Mouse (Mus musculus): Measurements from ENCODE around the gene Tmem125.
A peak's percentile ranks its signal among the peaks of the same experiment; 100 is the strongest.
"Not testable (repeated sequence)": the region's sequence is repeated elsewhere in the genome, so short reads cannot be mapped to it uniquely, and the experiment has no call there.

Gene Tmem125

GRCm38 (mm10) chr4:118537801-118538200 lies 6.0 kb downstream of the Tmem125 start:
- no peak for DNase-seq (ENCODE audit: low spot score in 2 of 2)

DNA sequence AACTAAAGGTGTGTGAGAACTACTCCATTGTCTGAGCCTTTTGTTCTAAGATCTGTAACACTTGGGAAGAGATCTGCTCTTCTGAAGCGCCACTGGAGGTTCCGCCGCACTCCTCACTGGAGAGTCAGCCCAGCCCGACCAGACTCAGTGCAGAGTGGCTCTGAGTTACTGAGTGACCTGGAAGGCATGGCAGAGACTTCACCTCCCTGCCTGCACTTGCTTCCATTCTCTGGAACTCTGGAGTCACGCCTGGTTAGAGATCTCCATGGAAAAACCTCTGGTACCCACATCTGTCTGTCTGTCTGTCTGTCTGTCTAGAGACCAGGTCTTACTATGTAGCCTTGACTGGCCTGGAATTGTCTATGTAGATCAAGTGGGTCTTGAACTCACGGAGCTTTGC lies 8.2 kb downstream of the Tmem125 start:
- DNase-seq (ENCODE audit: low spot score in 2 of 2), result no peak

GRCm38 (mm10) chr4:118533605-118534004 lies 10.2 kb downstream of the Tmem125 start:
- DNase-seq (ENCODE audit: low spot score in 2 of 2), result no peak

DNA sequence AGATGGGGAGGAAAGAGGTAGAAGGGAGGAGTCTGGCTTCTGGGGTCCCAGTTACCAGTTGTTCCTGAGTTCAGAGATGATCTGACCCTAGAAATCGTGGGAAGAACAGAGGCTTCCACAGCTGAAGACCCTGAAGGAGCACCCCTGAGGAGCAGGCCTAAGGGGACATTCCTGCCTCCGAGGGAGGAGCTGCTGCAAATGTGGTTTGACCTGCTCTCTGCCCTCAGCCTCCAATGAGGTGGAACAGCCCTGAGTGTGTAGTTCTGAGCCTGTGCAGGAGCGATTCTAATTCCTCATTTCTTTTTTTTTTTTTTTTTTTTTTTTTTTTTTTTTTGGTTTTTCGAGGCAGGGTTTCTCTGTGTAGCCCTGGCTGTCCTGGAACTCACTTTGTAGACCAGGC lies 10.7 kb downstream of the Tmem125 start:
- DNase-seq (ENCODE audit: low spot score in 2 of 2), result no peak

GRCm38 (mm10) chr4:118532663-118533062 lies 11.2 kb downstream of the Tmem125 start:
- no peak for DNase-seq (ENCODE audit: low spot score in 2 of 2)

- no peak for DNase-seq (ENCODE audit: low spot score in 2 of 2)
Measured at GRCm38 (mm10) chr4:118527720-118528119, 16.1 kb downstream of the Tmem125 start.

GRCm38 (mm10) chr4:118527335-118527681 lies 16.5 kb downstream of the Tmem125 start:
- DNase-seq (ENCODE audit: low spot score in 2 of 2), result no peak

- DNase-seq (ENCODE audit: low spot score in 2 of 2), result no peak
Measured at GRCm38 (mm10) chr4:118526408-118527334, 17.2 kb downstream of the Tmem125 start, which contains the start of gene 2610528J11Rik. Gene 2610528J11Rik, plus strand, starts transcription at chr4:118526999.

DNA sequence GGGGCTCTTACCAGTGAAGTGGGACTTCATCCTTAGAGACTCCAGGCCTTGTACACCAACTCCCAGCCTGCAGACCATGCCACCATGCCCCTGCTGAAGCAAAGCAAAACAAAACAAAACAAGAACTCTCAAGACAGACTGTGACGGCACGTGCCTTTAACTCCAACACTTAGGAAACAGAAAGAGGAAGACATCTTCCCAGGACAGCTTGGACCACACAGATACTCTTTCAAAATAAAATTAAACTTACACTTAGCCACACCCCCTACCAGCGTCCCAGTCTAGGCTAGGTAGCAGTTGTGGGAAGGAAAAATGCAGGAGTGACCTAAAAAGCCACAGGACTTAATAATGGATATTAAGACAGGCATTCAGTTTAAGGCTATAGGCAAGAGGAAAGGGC lies 18.1 kb downstream of the Tmem125 start:
- DNase-seq (ENCODE audit: low spot score in 2 of 2), result no peak

DNA sequence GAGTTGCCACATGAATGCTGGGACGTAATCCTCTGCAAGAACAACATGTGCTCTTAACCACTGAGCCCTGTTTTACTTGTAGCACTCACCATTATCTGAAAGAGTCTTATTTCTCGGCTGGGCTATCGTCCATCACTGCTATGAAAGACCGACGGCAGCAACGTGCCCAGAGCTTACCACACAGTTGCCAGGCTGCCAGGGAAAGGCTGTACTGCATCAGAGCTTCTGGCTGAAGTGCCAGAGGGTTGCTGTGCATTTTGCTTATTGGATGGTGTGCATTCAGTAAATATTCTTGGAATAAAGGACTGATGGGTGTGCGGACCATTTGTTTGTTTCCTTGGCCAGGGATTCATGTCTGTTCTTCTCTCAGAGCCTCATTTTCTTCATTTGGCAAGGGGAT lies 19.9 kb downstream of the Tmem125 start:
- DNase-seq (ENCODE audit: low spot score in 2 of 2), result no peak

DNA sequence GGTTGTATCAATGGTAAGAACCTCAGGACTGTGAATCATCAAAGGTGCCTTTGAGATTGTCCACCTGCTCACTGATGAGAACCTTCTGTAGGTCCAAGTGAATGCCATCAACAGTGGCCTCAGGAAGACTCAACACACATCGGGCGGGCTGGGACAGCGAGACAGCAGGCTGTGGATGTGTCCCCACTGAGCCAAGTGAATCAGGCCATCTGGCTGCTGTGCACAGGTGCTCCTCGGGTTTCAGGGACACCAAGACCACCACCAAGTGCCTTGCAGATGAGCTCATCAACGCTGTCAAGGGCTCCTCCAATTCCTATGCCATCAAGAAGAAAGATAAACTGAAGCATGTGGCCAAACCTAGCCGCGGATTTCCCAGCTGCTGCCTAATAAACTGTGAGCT lies 21.6 kb downstream of the Tmem125 start:
- DNase-seq (ENCODE audit: low spot score in 2 of 2), result no peak

GRCm38 (mm10) chr4:118518208-118518607 lies 25.6 kb downstream of the Tmem125 start:
- DNase-seq (ENCODE audit: low spot score in 2 of 2), result no peak

- DNase-seq (ENCODE audit: low spot score in 2 of 2), result no peak
Measured at GRCm38 (mm10) chr4:118517497-118518146, 26.2 kb downstream of the Tmem125 start.

GRCm38 (mm10) chr4:118516699-118517496 lies 26.9 kb downstream of the Tmem125 start:
- no peak for DNase-seq (ENCODE audit: low spot score in 2 of 2)

DNA sequence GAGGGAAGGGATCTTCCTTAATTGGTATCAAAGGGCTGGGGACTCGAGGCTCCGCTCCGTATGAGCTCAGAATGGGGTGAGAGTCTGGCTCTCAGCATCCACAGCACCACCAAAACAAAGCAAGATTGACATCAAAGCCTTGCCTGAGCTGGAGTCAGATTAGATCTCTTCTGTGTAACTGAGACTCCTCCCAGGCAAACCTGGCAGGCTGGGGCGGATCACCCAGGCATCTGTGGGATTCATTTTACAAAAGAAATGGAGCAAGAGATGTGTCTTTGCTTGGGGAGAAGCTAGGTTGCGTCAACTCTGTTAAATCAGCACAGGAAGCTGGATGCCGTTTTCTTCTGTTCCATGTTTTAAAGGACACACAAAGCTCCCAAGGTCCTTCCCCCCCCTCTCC lies 34.8 kb downstream of the Tmem125 start:
- DNase-seq (ENCODE audit: low spot score in 2 of 2), result no peak

- DNase-seq (ENCODE audit: low spot score in 2 of 2), result not testable (repeated sequence)
Measured at GRCm38 (mm10) chr4:118507171-118507570, 36.7 kb downstream of the Tmem125 start.

GRCm38 (mm10) chr4:118505551-118505950 lies 38.3 kb downstream of the Tmem125 start:
- no peak for DNase-seq (ENCODE audit: low spot score in 2 of 2)

DNA sequence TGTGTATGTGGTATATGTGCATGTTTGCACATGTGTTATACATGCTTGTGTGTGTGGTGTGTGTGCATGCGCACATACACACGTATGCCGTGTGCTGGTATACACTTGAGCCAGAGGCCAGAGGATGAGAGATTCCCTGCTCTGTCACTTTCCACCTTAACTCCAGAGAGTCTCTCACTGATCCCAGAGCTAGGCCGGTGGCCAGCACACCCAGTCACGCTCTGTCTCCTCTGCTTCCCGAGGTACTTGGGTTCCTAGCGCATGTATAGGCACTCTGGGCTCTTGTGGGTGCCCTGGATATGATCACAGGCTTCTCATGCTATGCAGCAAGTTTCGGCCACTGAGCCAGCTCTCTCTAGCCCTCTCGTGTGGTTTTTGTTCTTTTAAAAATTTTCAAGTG lies 43.1 kb downstream of the Tmem125 start:
- no peak for DNase-seq (ENCODE audit: low spot score in 2 of 2)

DNA sequence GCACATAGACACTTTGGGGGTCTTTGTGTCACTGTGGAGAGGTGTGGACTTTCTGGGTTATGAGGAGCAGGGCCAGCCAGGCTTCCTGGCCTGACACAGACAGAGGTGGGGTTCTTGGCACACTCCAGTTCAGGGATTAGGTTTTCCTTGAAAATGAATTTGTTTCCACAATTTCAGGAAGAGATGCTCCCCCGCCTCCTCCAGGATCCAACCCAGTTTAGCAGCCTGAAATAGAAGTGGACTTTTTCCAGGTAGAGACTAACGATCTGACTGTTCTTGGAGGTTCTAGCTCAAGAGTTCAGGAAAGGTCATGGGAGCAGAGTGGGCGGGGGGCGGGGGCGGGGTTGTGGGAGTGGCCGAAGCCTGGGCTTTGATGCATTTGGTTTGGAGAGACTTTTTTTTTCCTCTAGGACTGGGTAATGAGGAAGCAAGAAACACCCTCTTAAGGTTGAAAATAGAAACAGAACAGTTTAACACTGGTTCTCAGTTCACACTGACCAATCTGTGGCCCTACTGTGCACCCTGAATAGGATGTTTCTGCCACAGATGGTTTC lies 43.6 kb downstream of the Tmem125 start:
- peak in 1 of 2 experiments; percentile 7 for DNase-seq (ENCODE audit: low spot score in 2 of 2)
